Mouse (Mus musculus) small intestine, adult 10 weeks (tissue): ENCODE data around the gene Mpped1. TPM values are rescaled to one million over a fixed set of nuclear protein-coding genes. Genes with fewer than 3 reads are reported as not detected.

Experiments
- polyA plus RNA-seq: library from polyadenylated mRNA; stranded (reverse); fragments of 350-450 nt; fragmentation: Illumina TruSeq; extraction: RNeasy Lipid Tissue Mini Kit (QIAGEN cat#74804); gene quantifications from one replicate; pipeline ENCODE4 v1.2.3, GENCODE M21; 2014; ENCODE audit warnings: low replicate concordance

The Mpped1 gene
- not detected for polyA plus RNA-seq

GRCm38 (mm10) chr15:83779387-83779786, at the start of gene Mpped1:
Gene Mpped1, plus strand, starts transcription at chr15:83779467.

Other genes with a start within 250 kb of the Mpped1 start
- not detected for gene Tspo, start 215.9 kb upstream of the Mpped1 start, polyA plus RNA-seq
- gene Mcat, start 215.7 kb upstream of the Mpped1 start, polyA plus RNA-seq, result 0.37 TPM
- 0.45 TPM for gene Ttll12, start 184.3 kb upstream of the Mpped1 start, polyA plus RNA-seq
- gene Scube1, start 54.4 kb upstream of the Mpped1 start, polyA plus RNA-seq, result 0.37 TPM